Mouse (Mus musculus): ENCODE results near the gene Arl8a.

Gene Arl8a

GRCm38 (mm10) chr1:135133678-135134435 is 12.8 kb upstream of the Arl8a start:
- DNase-seq (ENCODE audit: low read depth), result peak; percentile 52

GRCm38 (mm10) chr1:135135111-135135787 is 11.4 kb upstream of the Arl8a start:
- DNase-seq (ENCODE audit: low read depth), result peak; percentile 48

GRCm38 (mm10) chr1:135136500-135136899 is 10.1 kb upstream of the Arl8a start:
- DNase-seq (ENCODE audit: low read depth), result peak; percentile 94

- peak; percentile 56 for DNase-seq (ENCODE audit: low read depth)
Measured at GRCm38 (mm10) chr1:135139906-135140305, 6.7 kb upstream of the Arl8a start.

- no peak for DNase-seq (ENCODE audit: low read depth)
Measured at GRCm38 (mm10) chr1:135142452-135142851, 4.2 kb upstream of the Arl8a start.

- peak; percentile 55 for DNase-seq (ENCODE audit: low read depth)
Measured at GRCm38 (mm10) chr1:135143940-135144339, 2.7 kb upstream of the Arl8a start.

- peak; percentile 69 for DNase-seq (ENCODE audit: low read depth)
Measured at GRCm38 (mm10) chr1:135146946-135147701, 500 bp downstream of the Arl8a start.

GRCm38 (mm10) chr1:135147702-135148058 is 1.1 kb downstream of the Arl8a start:
- DNase-seq (ENCODE audit: low read depth), result no peak

GRCm38 (mm10) chr1:135148476-135148875 is 1.9 kb downstream of the Arl8a start:
- no peak for DNase-seq (ENCODE audit: low read depth)

- DNase-seq (ENCODE audit: low read depth), result no peak
Measured at GRCm38 (mm10) chr1:135148996-135149395, 2.4 kb downstream of the Arl8a start.

GRCm38 (mm10) chr1:135154011-135154410 is 7.4 kb downstream of the Arl8a start:
- DNase-seq (ENCODE audit: low read depth), result no peak

GRCm38 (mm10) chr1:135154411-135154959 is 7.9 kb downstream of the Arl8a start:
- peak; percentile 84 for DNase-seq (ENCODE audit: low read depth)

- DNase-seq (ENCODE audit: low read depth), result no peak
Measured at GRCm38 (mm10) chr1:135156300-135156699, 9.7 kb downstream of the Arl8a start.

GRCm38 (mm10) chr1:135158633-135159032 is 12.0 kb downstream of the Arl8a start:
- no peak for DNase-seq (ENCODE audit: low read depth)

- no peak for DNase-seq (ENCODE audit: low read depth)
Measured at GRCm38 (mm10) chr1:135159074-135159473, 12.4 kb downstream of the Arl8a start.

GRCm38 (mm10) chr1:135159556-135160123 is 13.0 kb downstream of the Arl8a start:
- DNase-seq (ENCODE audit: low read depth), result no peak

GRCm38 (mm10) chr1:135160411-135161050 is 13.9 kb downstream of the Arl8a start:
- DNase-seq (ENCODE audit: low read depth), result no peak

GRCm38 (mm10) chr1:135162720-135163119 is 16.1 kb downstream of the Arl8a start:
- no peak for DNase-seq (ENCODE audit: low read depth)

- DNase-seq (ENCODE audit: low read depth), result no peak
Measured at GRCm38 (mm10) chr1:135167435-135167834, 20.8 kb downstream of the Arl8a start, which contains the start of gene Gpr37l1. Gpr37l1 (minus strand) TSS chr1:135167681.

GRCm38 (mm10) chr1:135168453-135169200 is 22.0 kb downstream of the Arl8a start:
- no peak for DNase-seq (ENCODE audit: low read depth)

Data from induced T-regulatory cell, adult 2 months (primary cell).